In genomic region chr11:89243370-89243769, GRCm38 (mm10) we compare ENCODE assay signal across 8 mouse cellular contexts. TPM values are rescaled to one million over a fixed set of nuclear protein-coding genes. Genes with fewer than 3 reads are reported as not detected.
DNase-seq lines count a peak whose midpoint lies in the region; ATAC-seq and TF ChIP-seq lines count a peak whose summit lies in the region.

No protein-coding gene starts in this region.

- peak; percentile 20 to 35 for DNase-seq in cerebellum, postnatal 14 days
- no peak for DNase-seq in cerebellum, adult 9-10 months
- DNase-seq in liver, adult 2 months (ENCODE audit: extremely low read depth, low read depth, low spot score): no peak
- DNase-seq in embryonic facial prominence, embryonic 10.5 days (ENCODE audit: low spot score): peak; percentile 56
- no peak for DNase-seq in liver, embryonic 14.5 days (ENCODE audit: low read depth in 3 of 3, low spot score in 3 of 3)
- DNase-seq in thymus, postnatal 0 days (ENCODE audit: low spot score): peak; percentile 46
- no peak for DNase-seq in spleen, postnatal 4 days (ENCODE audit: low spot score in 2 of 2)

- no peak overlapping the region for H3K9ac ChIP-seq in liver, adult 2 months (ENCODE audit: low read depth, low read length)
- no peak overlapping the region for H3K9ac ChIP-seq in liver, embryonic 12.5 days
- no peak overlapping the region for H3K9ac ChIP-seq in liver, embryonic 14.5 days (replicated peaks)

- TF ChIP-seq POLR2A in liver, adult 2 months (IDR thresholded peaks at IDR 0.05; ENCODE audit: extremely low read depth, insufficient read depth, low read length): no peak

- no peak overlapping the region for H3K4me2 ChIP-seq in liver, embryonic 12.5 days
- H3K4me2 ChIP-seq in liver, embryonic 14.5 days (ENCODE audit: low read depth): no peak overlapping the region

- H3K4me3 ChIP-seq in liver, adult 2 months (ENCODE audit: insufficient read depth, low read depth, low read length): no peak overlapping the region
- no peak overlapping the region for H3K4me3 ChIP-seq in liver, embryonic 12.5 days
- no peak overlapping the region for H3K4me3 ChIP-seq in embryonic facial prominence, embryonic 10.5 days
- H3K4me3 ChIP-seq in liver, embryonic 14.5 days (ENCODE audit: insufficient read depth in 1 of 2, low read depth in 2 of 2, low read length in 2 of 2): no peak overlapping the region

- no peak for ATAC-seq in liver, embryonic 12.5 days
- no peak for ATAC-seq in liver, embryonic 14.5 days (ENCODE audit: insufficient read depth)

- TF ChIP-seq EP300 in liver, embryonic 14.5 days (IDR thresholded peaks at IDR 0.05; ENCODE audit: low read depth): no peak

- H3K36me3 ChIP-seq in liver, adult 2 months (ENCODE audit: control insufficient read depth, insufficient read depth, low read length): no peaks in the 10 kb centered on the region
- no peaks in the 10 kb centered on the region for H3K36me3 ChIP-seq in liver, embryonic 12.5 days
- no peaks in the 10 kb centered on the region for H3K36me3 ChIP-seq in embryonic facial prominence, embryonic 10.5 days (replicated peaks)
- no peaks in the 10 kb centered on the region for H3K36me3 ChIP-seq in liver, embryonic 14.5 days (replicated peaks; ENCODE audit: control insufficient read depth, insufficient read depth, low read depth)

- no peaks in the 10 kb centered on the region for H3K4me1 ChIP-seq in liver, adult 2 months (ENCODE audit: control insufficient read depth, insufficient read depth, low read length)
- H3K4me1 ChIP-seq in liver, embryonic 12.5 days: no peaks in the 10 kb centered on the region
- H3K4me1 ChIP-seq in embryonic facial prominence, embryonic 10.5 days: no peaks in the 10 kb centered on the region; the same call in 1 of the 2 replicates
- no peaks in the 10 kb centered on the region for H3K4me1 ChIP-seq in liver, embryonic 14.5 days (replicated peaks; ENCODE audit: control insufficient read depth in 2 of 2, insufficient read depth in 2 of 2, low read length in 1 of 2)

- no peaks in the 10 kb centered on the region for H3K27me3 ChIP-seq in liver, adult 2 months (ENCODE audit: control insufficient read depth, insufficient read depth, low read length)
- no peaks in the 10 kb centered on the region for H3K27me3 ChIP-seq in liver, embryonic 12.5 days (replicated peaks)
- H3K27me3 ChIP-seq in embryonic facial prominence, embryonic 10.5 days (replicated peaks; ENCODE audit: low read depth, poor library complexity, severe bottlenecking): peaks cover 4% of the 10 kb centered on the region; the same call in 1 of the 2 replicates
- H3K27me3 ChIP-seq in liver, embryonic 14.5 days (ENCODE audit: control insufficient read depth, insufficient read depth, low read length): no peaks in the 10 kb centered on the region

- H3K79me2 ChIP-seq in liver, adult 2 months (ENCODE audit: control insufficient read depth, insufficient read depth, low read length): no peaks in the 10 kb centered on the region

- WGBS in liver, adult 2 months: 37% methylated on average over 3 of the region's 3 CpGs
- 29% methylated on average over 3 of the region's 3 CpGs for WGBS in liver, embryonic 12.5 days (ENCODE audit: insufficient replicate concordance)
- WGBS in embryonic facial prominence, embryonic 10.5 days: 15% methylated on average over 3 of the region's 3 CpGs
- 24% methylated on average over 3 of the region's 3 CpGs for WGBS in liver, embryonic 14.5 days (ENCODE audit: insufficient replicate concordance)

- 0 out of 2 replicates have a peak, but pooled peaks have one; percentile 6 for TF ChIP-seq CTCF in liver, adult 2 months (IDR thresholded peaks at IDR 0.05; ENCODE audit: low read depth, low read length)
- TF ChIP-seq CTCF in liver, embryonic 14.5 days (IDR thresholded peaks at IDR 0.05; ENCODE audit: low read depth): peak; percentile 50

- H3K27ac ChIP-seq in liver, adult 2 months (replicated peaks; ENCODE audit: insufficient read depth, low read depth, low read length): no peak overlapping the region
- no peak overlapping the region for H3K27ac ChIP-seq in liver, embryonic 12.5 days
- no peak overlapping the region for H3K27ac ChIP-seq in embryonic facial prominence, embryonic 10.5 days (replicated peaks)
- H3K27ac ChIP-seq in liver, embryonic 14.5 days: no peak overlapping the region

- H3K9me3 ChIP-seq in liver, embryonic 12.5 days (replicated peaks): no peaks in the 10 kb centered on the region
- H3K9me3 ChIP-seq in embryonic facial prominence, embryonic 10.5 days: no peaks in the 10 kb centered on the region
- no peaks in the 10 kb centered on the region for H3K9me3 ChIP-seq in liver, embryonic 14.5 days (ENCODE audit: control insufficient read depth, low read length)

RNA-seq across cellular contexts. Expression of gene Nog, which starts 58.8 kb away (rescaled TPM):
- total RNA-seq in liver, adult 2 months (2014; rRNA removed): not detected in 2 replicates
- not detected in 2 replicates for polyA plus RNA-seq in liver, adult 2 months (2012; rRNA removed)
- 0.20 and 0.23 TPM in 2 replicates for polyA plus RNA-seq in liver, embryonic 12.5 days (2016; fragmentation: Nextera tagmentation; extraction: Ambion mirVana)
- polyA plus RNA-seq in embryonic facial prominence, embryonic 10.5 days (2016; fragmentation: Nextera tagmentation; extraction: Ambion mirVana): 1.1 and 1.2 TPM in 2 replicates
- polyA plus RNA-seq in liver, embryonic 14.5 days (2012; rRNA removed): 0.04 and 0.05 TPM in 2 replicates
- not detected in 2 replicates for polyA plus RNA-seq in liver, embryonic 14.5 days (2014; fragmentation: Nextera tagmentation; extraction: Ambion mirVana)
- 0.08 and 0.16 TPM in 2 replicates for polyA plus RNA-seq in thymus, postnatal 0 days (2015; fragmentation: Nextera tagmentation; extraction: Ambion mirVana)

Comparison
In these comparisons a context has a peak if more than half of its experiments do, and no peak if none do; other contexts are left out.
1. DNase-seq: peak in cerebellum, postnatal 14 days (2 of 2), embryonic facial prominence, embryonic 10.5 days (single experiment) and thymus, postnatal 0 days (single experiment); none in cerebellum, adult 9-10 months (single experiment), liver, adult 2 months (single experiment), liver, embryonic 14.5 days (0 of 3) and spleen, postnatal 4 days (0 of 2).